Comparison of ENCODE assay signal across 11 mouse cellular contexts in genomic region chr2:26494991-26495390, GRCm38 (mm10). TPM values are rescaled to one million over a fixed set of nuclear protein-coding genes. Genes with fewer than 3 reads are reported as not detected.
DNase-seq lines count a peak whose midpoint lies in the region; ATAC-seq and TF ChIP-seq lines count a peak whose summit lies in the region.
"Had no signal": no experiment of that assay in that cellular context is flagged by ENCODE, and none has a peak within 500 bp of the region (broad histone marks: within the 10 kb centered on the region; RNA-seq: fewer than 3 reads in every experiment).

No protein-coding gene starts in this region.

- peak overlapping the region; percentile 86 for H3K27ac ChIP-seq in heart, postnatal 0 days (ENCODE audit: low read depth)
- H3K27ac ChIP-seq in midbrain, postnatal 0 days (ENCODE audit: low read depth, low read length) = 0 out of 2 replicates have a peak overlapping the region, but pooled peaks have one; percentile 47
- H3K27ac ChIP-seq in midbrain, embryonic 11.5 days (ENCODE audit: low read depth, low read length) = no peak overlapping the region
- H3K27ac ChIP-seq in hindbrain, embryonic 15.5 days (replicated peaks) = peak overlapping the region; percentile 57; the same call in 1 of the 2 replicates
- H3K27ac ChIP-seq in stomach, embryonic 14.5 days (ENCODE audit: low read length) = peak overlapping the region; percentile 70

- no peak overlapping the region for H3K9ac ChIP-seq in heart, postnatal 0 days (replicated peaks; ENCODE audit: low read depth, low read length)
- H3K9ac ChIP-seq in midbrain, postnatal 0 days (replicated peaks; ENCODE audit: low read length, poor library complexity, severe bottlenecking) = no peak overlapping the region
- H3K9ac ChIP-seq in midbrain, embryonic 11.5 days (ENCODE audit: low read length) = no peak overlapping the region
- no peak overlapping the region for H3K9ac ChIP-seq in hindbrain, embryonic 15.5 days
- H3K9ac ChIP-seq in stomach, embryonic 14.5 days (replicated peaks; ENCODE audit: low read depth, low read length) = no peak overlapping the region

- DNase-seq in heart, postnatal 0 days (ENCODE audit: low spot score) = no peak
- DNase-seq in heart, postnatal 14 days = no peak
- no peak for DNase-seq in midbrain, postnatal 0 days (ENCODE audit: low spot score)
- DNase-seq in midbrain, embryonic 11.5 days (ENCODE audit: low spot score, missing footprints) = no peak
- DNase-seq in cerebellum, adult 11-12 months = no peak
- DNase-seq: cerebellum, adult 8-10 months; kidney, adult 2 months had no signal

- H3K9me3 ChIP-seq in heart, postnatal 0 days (replicated peaks; ENCODE audit: control insufficient read depth, low read length) = no peaks in the 10 kb centered on the region
- H3K9me3 ChIP-seq in midbrain, postnatal 0 days (ENCODE audit: low read length) = no peaks in the 10 kb centered on the region
- no peaks in the 10 kb centered on the region for H3K9me3 ChIP-seq in midbrain, embryonic 11.5 days (ENCODE audit: control insufficient read depth, low read length)
- no peaks in the 10 kb centered on the region for H3K9me3 ChIP-seq in hindbrain, embryonic 15.5 days
- no peaks in the 10 kb centered on the region for H3K9me3 ChIP-seq in stomach, embryonic 14.5 days (ENCODE audit: control insufficient read depth, low read depth, low read length)

- no peak for TF ChIP-seq EP300 in heart, postnatal 0 days (IDR thresholded peaks at IDR 0.05; ENCODE audit: low read depth)

- no peak for ATAC-seq in heart, postnatal 0 days (ENCODE audit: insufficient read depth, low read depth)
- no peak for ATAC-seq in midbrain, postnatal 0 days (ENCODE audit: low FRiP score)
- no peak for ATAC-seq in midbrain, embryonic 11.5 days (ENCODE audit: low FRiP score)
- ATAC-seq in hindbrain, embryonic 15.5 days (ENCODE audit: low FRiP score, low read depth) = no peak
- ATAC-seq in stomach, embryonic 14.5 days (ENCODE audit: insufficient number of reproducible peaks, insufficient read depth, low FRiP score, low read depth) = no peak
- no peak for ATAC-seq in monocyte, adult 5-6 weeks (replicated peaks; ENCODE audit: insufficient number of reproducible peaks, low FRiP score, low TSS enrichment, poor library complexity, severe bottlenecking)

- H3K27me3 ChIP-seq in heart, postnatal 0 days (ENCODE audit: control insufficient read depth, insufficient read depth, low read length) = no peaks in the 10 kb centered on the region
- no peaks in the 10 kb centered on the region for H3K27me3 ChIP-seq in midbrain, postnatal 0 days (ENCODE audit: insufficient read depth, low read length)
- no peaks in the 10 kb centered on the region for H3K27me3 ChIP-seq in midbrain, embryonic 11.5 days (ENCODE audit: control insufficient read depth, insufficient read depth, low read length)
- H3K27me3 ChIP-seq in hindbrain, embryonic 15.5 days = no peaks in the 10 kb centered on the region
- H3K27me3 ChIP-seq in stomach, embryonic 14.5 days (ENCODE audit: control insufficient read depth, insufficient read depth, low read length) = no peaks in the 10 kb centered on the region

- no peak for TF ChIP-seq CTCF in heart, postnatal 0 days (IDR thresholded peaks at IDR 0.05; ENCODE audit: low read depth)
- TF ChIP-seq CTCF in midbrain, postnatal 0 days (IDR thresholded peaks at IDR 0.05) = no peak

- peak overlapping the region; percentile 26; the same call in 1 of the 2 replicates for H3K4me2 ChIP-seq in heart, postnatal 0 days (ENCODE audit: low read depth, low read length)
- no peak overlapping the region for H3K4me2 ChIP-seq in midbrain, postnatal 0 days (ENCODE audit: low read depth, low read length, poor library complexity, severe bottlenecking)
- H3K4me2 ChIP-seq in midbrain, embryonic 11.5 days = no peak overlapping the region
- peak overlapping the region; percentile 1; the same call in 1 of the 2 replicates for H3K4me2 ChIP-seq in hindbrain, embryonic 15.5 days
- H3K4me2 ChIP-seq in stomach, embryonic 14.5 days (replicated peaks; ENCODE audit: low read depth, low read length) = no peak overlapping the region
- H3K4me2 ChIP-seq: liver, embryonic 11.5 days had no signal

- H3K4me3 ChIP-seq in heart, postnatal 0 days (ENCODE audit: low read depth, low read length) = no peak overlapping the region
- no peak overlapping the region for H3K4me3 ChIP-seq in midbrain, postnatal 0 days (ENCODE audit: low read depth, low read length)
- H3K4me3 ChIP-seq in midbrain, embryonic 11.5 days (ENCODE audit: low read depth, low read length) = no peak overlapping the region
- H3K4me3 ChIP-seq in hindbrain, embryonic 15.5 days = no peak overlapping the region
- no peak overlapping the region for H3K4me3 ChIP-seq in stomach, embryonic 14.5 days (ENCODE audit: low read depth, low read length)

- 54% methylated on average over 5 of the region's 5 CpGs for WGBS in heart, postnatal 0 days
- WGBS in midbrain, postnatal 0 days = 83% methylated on average over 5 of the region's 5 CpGs
- WGBS in midbrain, embryonic 11.5 days = 80% methylated on average over 5 of the region's 5 CpGs
- WGBS in hindbrain, embryonic 15.5 days = 60% methylated on average over 5 of the region's 5 CpGs
- 64% methylated on average over 5 of the region's 5 CpGs for WGBS in stomach, embryonic 14.5 days

- H3K4me1 ChIP-seq in heart, postnatal 0 days (ENCODE audit: control insufficient read depth, insufficient read depth) = peaks cover 48% of the 10 kb centered on the region
- peaks cover 5% of the 10 kb centered on the region for H3K4me1 ChIP-seq in midbrain, postnatal 0 days (ENCODE audit: insufficient read depth, low read length)
- peaks cover 92% of the 10 kb centered on the region for H3K4me1 ChIP-seq in midbrain, embryonic 11.5 days (ENCODE audit: control insufficient read depth, insufficient read depth, low read length)
- peaks cover 88% of the 10 kb centered on the region for H3K4me1 ChIP-seq in hindbrain, embryonic 15.5 days (replicated peaks)
- peaks cover 71% of the 10 kb centered on the region for H3K4me1 ChIP-seq in stomach, embryonic 14.5 days (ENCODE audit: control insufficient read depth, insufficient read depth, low read length)

- intact Hi-C loops in heart, postnatal 14 days (cut with DNase I) = no loop called here

- H3K36me3 ChIP-seq in heart, postnatal 0 days (replicated peaks; ENCODE audit: control insufficient read depth, insufficient read depth, low read length) = peaks cover 4% of the 10 kb centered on the region; the same call in 1 of the 2 replicates
- H3K36me3 ChIP-seq in midbrain, postnatal 0 days (ENCODE audit: insufficient read depth, low read length) = no peaks in the 10 kb centered on the region
- H3K36me3 ChIP-seq in midbrain, embryonic 11.5 days (ENCODE audit: control insufficient read depth, insufficient read depth, low read length) = peaks cover 7% of the 10 kb centered on the region; the same call in 1 of the 2 replicates
- H3K36me3 ChIP-seq in hindbrain, embryonic 15.5 days = no peaks in the 10 kb centered on the region
- peaks cover 8% of the 10 kb centered on the region for H3K36me3 ChIP-seq in stomach, embryonic 14.5 days (ENCODE audit: control insufficient read depth, insufficient read depth, low read length)

RNA-seq across cellular contexts. Expression of gene Notch1, which starts 21.5 kb away (rescaled TPM):
- total RNA-seq in heart, postnatal 0 days (2014; rRNA removed; ENCODE audit: low replicate concordance) = 54.0 and 63.3 TPM in 2 replicates
- 4.9 and 5.7 TPM in 2 replicates for polyA plus RNA-seq in heart, postnatal 0 days (2015; fragmentation: Nextera tagmentation; extraction: Ambion mirVana)
- total RNA-seq in heart, postnatal 14 days (2021) = 10 to 100 TPM; 43.8 to 49.4 TPM
- total RNA-seq in midbrain, postnatal 0 days (2014; rRNA removed) = 48.9 and 65.8 TPM in 2 replicates
- polyA plus RNA-seq in midbrain, postnatal 0 days (2015; fragmentation: Nextera tagmentation; extraction: Ambion mirVana) = 6.8 and 7.6 TPM in 2 replicates
- polyA plus RNA-seq in midbrain, embryonic 11.5 days (2014; fragmentation: Nextera tagmentation; extraction: Ambion mirVana) = 40.8 and 47.5 TPM in 2 replicates
- polyA plus RNA-seq in hindbrain, embryonic 15.5 days (2015; fragmentation: Nextera tagmentation; extraction: Ambion mirVana) = 16.3 and 18.2 TPM in 2 replicates
- polyA plus RNA-seq in stomach, embryonic 14.5 days (2014; fragmentation: Nextera tagmentation; extraction: Ambion mirVana) = 29.5 and 31.7 TPM in 2 replicates
- total RNA-seq in monocyte, adult 5-6 weeks (2017) = 11.6 to 22.2 TPM (median 13.8 TPM) in 3 replicates

RNA-seq across cellular contexts. Expression of gene Sec16a, which starts 50.0 kb away (rescaled TPM):
- total RNA-seq in heart, postnatal 0 days (2014; rRNA removed; ENCODE audit: low replicate concordance) = 48.3 and 49.0 TPM in 2 replicates
- 7.1 and 7.5 TPM in 2 replicates for polyA plus RNA-seq in heart, postnatal 0 days (2015; fragmentation: Nextera tagmentation; extraction: Ambion mirVana)
- 10 to 100 TPM; 37.4 to 40.5 TPM for total RNA-seq in heart, postnatal 14 days (2021)
- total RNA-seq in midbrain, postnatal 0 days (2014; rRNA removed) = 63.3 and 76.7 TPM in 2 replicates
- 9.9 and 12.6 TPM in 2 replicates for polyA plus RNA-seq in midbrain, postnatal 0 days (2015; fragmentation: Nextera tagmentation; extraction: Ambion mirVana)
- 28.2 and 29.8 TPM in 2 replicates for polyA plus RNA-seq in midbrain, embryonic 11.5 days (2014; fragmentation: Nextera tagmentation; extraction: Ambion mirVana)
- polyA plus RNA-seq in hindbrain, embryonic 15.5 days (2015; fragmentation: Nextera tagmentation; extraction: Ambion mirVana) = 17.5 and 21.6 TPM in 2 replicates
- 33.4 and 37.7 TPM in 2 replicates for polyA plus RNA-seq in stomach, embryonic 14.5 days (2014; fragmentation: Nextera tagmentation; extraction: Ambion mirVana)
- total RNA-seq in monocyte, adult 5-6 weeks (2017) = 40.0 to 69.7 TPM (median 50.1 TPM) in 3 replicates

Comparison
In these comparisons a context has a peak if more than half of its experiments do, and no peak if none do; other contexts are left out.
1. H3K4me2 ChIP-seq: peak in heart, postnatal 0 days (single experiment) and hindbrain, embryonic 15.5 days (single experiment); none in midbrain, postnatal 0 days (single experiment), midbrain, embryonic 11.5 days (single experiment) and stomach, embryonic 14.5 days (single experiment).